Mouse (Mus musculus): ENCODE results near the gene Uap1l1. TPM values are rescaled to one million over a fixed set of nuclear protein-coding genes. Genes with fewer than 3 reads are reported as not detected.
"Not testable (repeated sequence)": the region's sequence is repeated elsewhere in the genome, so short reads cannot be mapped to it uniquely, and the experiment has no call there.

The Uap1l1 gene
- 5.7 and 7.9 TPM in 2 replicates for polyA plus RNA-seq (2016; fragmentation: Nextera tagmentation; extraction: Ambion mirVana)

- peak; percentile 74 for ATAC-seq (ENCODE audit: low FRiP score)
- Histone ChIP-seq H3K36me3 (no peaks in the 10 kb centered on the region), H3K27me3 (peaks cover 53% of the 10 kb centered on the region), H3K27ac (no peak within 1 kb of the TSS), H3K4me3 (peak within 1 kb of the TSS; percentile 49), H3K9ac (peak within 1 kb of the TSS; percentile 68), H3K9me3 (replicated peaks) (no peaks in the 10 kb centered on the region), H3K4me2 (replicated peaks) (peak within 1 kb of the TSS; percentile 88), H3K4me1 (peaks cover 9% of the 10 kb centered on the region)
- WGBS = 1% methylated on average over 52 of the region's 54 CpGs
These were observed at the start of gene Uap1l1 for GRCm38 (mm10) chr2:25365091-25365761. Gene Uap1l1, minus strand, starts transcription at chr2:25365682.

GRCm38 (mm10) chr2:25413436-25413835 is 48.0 kb upstream of the Uap1l1 start:
- H3K4me2 ChIP-seq (replicated peaks); ATAC-seq (ENCODE audit: low FRiP score); H3K9ac ChIP-seq: not testable (repeated sequence)

GRCm38 (mm10) chr2:25408908-25409307 is 43.4 kb upstream of the Uap1l1 start:
- H3K4me3 ChIP-seq = no peak overlapping the region
- WGBS = 85% methylated on average over 10 of the region's 10 CpGs
- no peaks in the 10 kb centered on the region for H3K9me3 ChIP-seq (replicated peaks)
- no peak overlapping the region for H3K4me2 ChIP-seq (replicated peaks)
- peaks cover 34% of the 10 kb centered on the region for H3K36me3 ChIP-seq
- no peak for ATAC-seq (ENCODE audit: low FRiP score)
- no peak overlapping the region for H3K9ac ChIP-seq
- H3K27ac ChIP-seq = no peak overlapping the region
- peaks cover 21% of the 10 kb centered on the region for H3K4me1 ChIP-seq
- no peaks in the 10 kb centered on the region for H3K27me3 ChIP-seq

More at GRCm38 (mm10) chr2:25413436-25413835, 48.0 kb upstream of the Uap1l1 start:
- not testable (repeated sequence) for H3K4me1 ChIP-seq; H3K27me3 ChIP-seq; H3K27ac ChIP-seq; H3K9me3 ChIP-seq (replicated peaks); H3K4me3 ChIP-seq
- H3K36me3 ChIP-seq = peaks cover 19% of the 10 kb centered on the region

GRCm38 (mm10) chr2:25403994-25404393 is 38.5 kb upstream of the Uap1l1 start:
- WGBS = 88% methylated on average over 4 of the region's 4 CpGs
- Histone ChIP-seq H3K4me2 (replicated peaks) (peak overlapping the region; percentile 68), H3K36me3 (peaks cover 21% of the 10 kb centered on the region), H3K9me3 (replicated peaks) (no peaks in the 10 kb centered on the region), H3K4me1 (peaks cover 31% of the 10 kb centered on the region), H3K27ac (no peak overlapping the region), H3K27me3 (peaks cover 33% of the 10 kb centered on the region), H3K9ac (peak overlapping the region; percentile 99), H3K4me3 (peak overlapping the region; percentile 92)
- no peak for ATAC-seq (ENCODE audit: low FRiP score)

- Histone ChIP-seq H3K4me1 (peaks cover 31% of the 10 kb centered on the region), H3K36me3 (peaks cover 13% of the 10 kb centered on the region), H3K9me3 (replicated peaks) (no peaks in the 10 kb centered on the region), H3K4me2 (replicated peaks) (peak overlapping the region; percentile 68), H3K27ac (peak overlapping the region; percentile 87), H3K27me3 (peaks cover 42% of the 10 kb centered on the region), H3K9ac (peak overlapping the region; percentile 99), H3K4me3 (peak overlapping the region; percentile 92)
- 1% methylated on average over 54 of the region's 54 CpGs for WGBS
- ATAC-seq (ENCODE audit: low FRiP score) = peak; percentile 80
These were observed 37.6 kb upstream of the Uap1l1 start for GRCm38 (mm10) chr2:25402972-25403601.

GRCm38 (mm10) chr2:25402377-25402971 is 37.0 kb upstream of the Uap1l1 start:
- no peaks in the 10 kb centered on the region for H3K9me3 ChIP-seq (replicated peaks)
- peak overlapping the region; percentile 92 for H3K4me3 ChIP-seq
- under 1% methylated on average over 13 of the region's 13 CpGs for WGBS
- peak overlapping the region; percentile 87 for H3K27ac ChIP-seq
- H3K9ac ChIP-seq = peak overlapping the region; percentile 99
- H3K4me2 ChIP-seq (replicated peaks) = peak overlapping the region; percentile 68
- peak; percentile 45 for ATAC-seq (ENCODE audit: low FRiP score)
- H3K4me1 ChIP-seq = peaks cover 31% of the 10 kb centered on the region
- peaks cover 48% of the 10 kb centered on the region for H3K27me3 ChIP-seq
- H3K36me3 ChIP-seq = peaks cover 7% of the 10 kb centered on the region

- Histone ChIP-seq H3K4me3 (peak overlapping the region; percentile 14), H3K9ac (no peak overlapping the region), H3K4me1 (peaks cover 33% of the 10 kb centered on the region), H3K4me2 (replicated peaks) (peak overlapping the region; percentile 44), H3K27ac (no peak overlapping the region), H3K36me3 (no peaks in the 10 kb centered on the region), H3K27me3 (peaks cover 65% of the 10 kb centered on the region), H3K9me3 (replicated peaks) (no peaks in the 10 kb centered on the region)
- ATAC-seq (ENCODE audit: low FRiP score) = no peak
- WGBS = 2% methylated on average over 17 of the region's 17 CpGs
These were observed 35.3 kb upstream of the Uap1l1 start for GRCm38 (mm10) chr2:25400764-25401163.

GRCm38 (mm10) chr2:25400291-25400690 is 34.8 kb upstream of the Uap1l1 start:
- H3K27ac ChIP-seq = no peak overlapping the region
- H3K4me1 ChIP-seq = peaks cover 31% of the 10 kb centered on the region
- peak overlapping the region; percentile 14 for H3K4me3 ChIP-seq
- H3K9ac ChIP-seq = no peak overlapping the region
- ATAC-seq (ENCODE audit: low FRiP score) = no peak
- no peaks in the 10 kb centered on the region for H3K36me3 ChIP-seq
- peak overlapping the region; percentile 44 for H3K4me2 ChIP-seq (replicated peaks)
- H3K27me3 ChIP-seq = peaks cover 70% of the 10 kb centered on the region
- no peaks in the 10 kb centered on the region for H3K9me3 ChIP-seq (replicated peaks)
- 21% methylated on average over 16 of the region's 16 CpGs for WGBS

- no peaks in the 10 kb centered on the region for H3K9me3 ChIP-seq (replicated peaks)
- no peak within 1 kb of the TSS for H3K27ac ChIP-seq
- 61% methylated on average over 8 of the region's 8 CpGs for WGBS
- no peak within 1 kb of the TSS for H3K9ac ChIP-seq
- H3K36me3 ChIP-seq = no peaks in the 10 kb centered on the region
- ATAC-seq (ENCODE audit: low FRiP score) = no peak
- H3K4me3 ChIP-seq = no peak within 1 kb of the TSS
- peaks cover 82% of the 10 kb centered on the region for H3K27me3 ChIP-seq
- peaks cover 30% of the 10 kb centered on the region for H3K4me1 ChIP-seq
- no peak within 1 kb of the TSS for H3K4me2 ChIP-seq (replicated peaks)
These were observed 33.6 kb upstream of the Uap1l1 start, which contains the start of gene Npdc1 for GRCm38 (mm10) chr2:25399051-25399450. Gene Npdc1, plus strand, starts transcription at chr2:25399351.

- H3K36me3 ChIP-seq = no peaks in the 10 kb centered on the region
- H3K4me3 ChIP-seq = no peak overlapping the region
- H3K27me3 ChIP-seq = peaks cover 85% of the 10 kb centered on the region
- 91% methylated on average over 7 of the region's 7 CpGs for WGBS
- ATAC-seq (ENCODE audit: low FRiP score) = no peak
- no peak overlapping the region for H3K4me2 ChIP-seq (replicated peaks)
- H3K9me3 ChIP-seq (replicated peaks) = no peaks in the 10 kb centered on the region
- H3K4me1 ChIP-seq = peaks cover 24% of the 10 kb centered on the region
- no peak overlapping the region for H3K9ac ChIP-seq
- no peak overlapping the region for H3K27ac ChIP-seq
These were observed 32.6 kb upstream of the Uap1l1 start for GRCm38 (mm10) chr2:25398065-25398464.

- ATAC-seq (ENCODE audit: low FRiP score) = no peak
- H3K27ac ChIP-seq = no peak overlapping the region
- peaks cover 82% of the 10 kb centered on the region for H3K27me3 ChIP-seq
- H3K4me3 ChIP-seq = no peak overlapping the region
- peaks cover 22% of the 10 kb centered on the region for H3K4me1 ChIP-seq
- 73% methylated on average over 1 of the region's 1 CpGs for WGBS
- no peaks in the 10 kb centered on the region for H3K36me3 ChIP-seq
- H3K4me2 ChIP-seq (replicated peaks) = no peak overlapping the region
- no peaks in the 10 kb centered on the region for H3K9me3 ChIP-seq (replicated peaks)
- no peak overlapping the region for H3K9ac ChIP-seq
These were observed 31.5 kb upstream of the Uap1l1 start for GRCm38 (mm10) chr2:25397010-25397409.

GRCm38 (mm10) chr2:25396597-25396983 is 31.1 kb upstream of the Uap1l1 start:
- peaks cover 78% of the 10 kb centered on the region for H3K27me3 ChIP-seq
- H3K4me3 ChIP-seq = peak overlapping the region; percentile 31; the same call in 1 of the 2 replicates
- 32% methylated on average over 3 of the region's 3 CpGs for WGBS

More at GRCm38 (mm10) chr2:25396597-25396983, 31.1 kb upstream of the Uap1l1 start:
- Histone ChIP-seq H3K9me3 (replicated peaks) (no peaks in the 10 kb centered on the region), H3K9ac (no peak overlapping the region), H3K36me3 (no peaks in the 10 kb centered on the region), H3K4me2 (replicated peaks) (peak overlapping the region; percentile 56; the same call in 1 of the 2 replicates), H3K27ac (no peak overlapping the region), H3K4me1 (peaks cover 22% of the 10 kb centered on the region)
- no peak for ATAC-seq (ENCODE audit: low FRiP score)
